Mouse (Mus musculus): ENCODE data around the gene Adam8. TPM values are rescaled to one million over a fixed set of nuclear protein-coding genes. Genes with fewer than 3 reads are reported as not detected.

Gene Adam8
- total RNA-seq (2023): 100 to 1,000 TPM; 883 to 884 TPM

DNA sequence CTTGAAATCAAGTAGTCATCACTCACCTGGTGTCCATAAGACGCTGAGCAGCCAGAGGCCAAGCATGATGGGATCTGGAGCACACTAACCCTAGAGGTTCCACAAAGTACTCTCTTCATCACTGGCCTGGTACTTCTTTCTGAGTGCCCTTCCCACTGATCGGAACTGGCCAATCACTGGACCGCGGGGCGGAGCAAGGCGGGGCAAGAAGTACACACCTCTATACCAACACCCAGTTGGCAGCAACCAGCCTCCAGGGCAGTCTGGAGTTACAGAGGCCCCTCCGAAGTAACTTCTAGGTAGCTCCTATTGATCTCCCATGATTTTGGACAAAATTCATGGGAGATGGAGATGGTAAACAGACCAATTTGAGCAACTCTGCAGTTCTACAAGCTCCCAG is at the start of gene Adam8:
TSS of gene Adam8 (minus strand) at position 157 of the 400 bp plus-strand sequence.

DNA sequence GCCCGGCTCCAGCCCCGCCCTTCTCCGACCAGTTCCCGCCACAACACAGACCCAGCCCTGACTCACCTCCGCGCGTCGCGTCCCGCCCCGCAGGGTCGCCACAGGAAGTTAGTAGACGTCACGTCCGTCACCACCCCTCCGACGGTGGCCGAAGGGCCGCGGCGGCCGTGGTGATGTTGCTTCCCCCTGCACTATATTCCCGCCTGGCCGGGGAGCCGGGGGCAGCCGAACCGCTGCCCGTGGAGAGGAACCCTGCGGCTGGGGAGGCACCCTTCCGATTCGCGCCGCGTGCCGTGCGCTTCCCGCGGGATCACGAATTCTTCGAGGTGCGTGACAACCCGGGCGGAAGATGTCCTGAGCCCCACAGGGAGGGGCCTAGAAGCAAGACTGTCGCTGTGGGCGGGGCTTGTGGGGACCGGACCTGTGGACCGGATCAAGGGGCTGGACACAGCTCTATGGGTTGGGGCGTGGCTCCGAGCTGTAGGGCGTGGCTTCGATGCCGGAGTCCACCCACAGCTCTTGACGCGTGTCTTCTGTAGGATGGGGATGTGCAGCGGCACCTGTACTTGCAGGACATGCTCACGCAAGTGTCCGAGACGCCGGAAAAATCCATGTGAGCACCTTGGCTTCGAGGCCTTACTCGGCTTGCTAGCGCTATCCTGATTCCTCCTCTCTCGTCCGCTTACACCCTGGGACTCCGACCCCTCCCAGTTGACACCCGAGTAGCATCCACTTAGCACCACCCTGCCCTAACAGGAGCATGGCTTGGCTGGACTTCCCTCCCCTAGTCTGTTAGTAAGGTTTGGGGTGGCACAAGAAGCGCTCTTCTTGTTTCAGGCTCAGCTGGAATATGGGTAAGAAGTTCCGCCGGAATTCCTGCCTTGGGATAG is 44.2 kb upstream of the Adam8 start, which contains the start of the genes Zfp511 and Tubgcp2:
TSS of gene Zfp511 (plus strand) at position 111 of the 890 bp plus-strand sequence.
TSS of gene Tubgcp2 (minus strand) at position 389 of the 890 bp plus-strand sequence.

DNA sequence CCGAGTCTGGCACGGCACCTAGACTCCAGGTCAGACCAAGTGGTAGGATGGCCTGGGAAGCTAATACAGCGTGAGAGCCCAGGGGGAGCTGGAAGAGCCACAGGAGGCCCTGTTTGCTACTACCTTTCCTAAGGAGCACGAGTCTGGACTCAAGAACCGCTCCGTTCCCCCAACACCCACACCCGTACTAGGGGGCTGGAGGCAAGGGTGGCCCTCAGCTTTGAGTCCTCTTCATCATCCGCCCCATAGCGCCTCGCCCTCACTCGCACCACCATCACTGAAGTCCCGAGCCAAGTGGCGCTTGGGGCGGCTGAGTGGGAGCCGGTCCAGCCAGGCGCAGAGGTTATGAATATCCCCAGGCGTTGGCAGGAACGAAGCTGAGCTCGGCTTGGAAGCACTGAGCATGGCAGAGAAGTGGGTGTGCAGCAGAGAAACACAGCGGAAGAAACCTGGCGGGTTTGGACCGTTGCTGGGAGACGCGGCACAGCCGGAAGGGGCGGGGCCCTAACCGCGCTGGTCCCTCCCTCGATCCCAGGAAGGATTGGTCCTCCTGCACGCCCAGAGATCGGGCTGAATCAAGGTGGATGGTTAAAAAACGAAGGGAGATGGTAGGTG is 14.0 kb downstream of the Adam8 start, which contains the start of gene 6430531B16Rik:
TSS of gene 6430531B16Rik (minus strand) at position 478 of the 615 bp plus-strand sequence.

DNA sequence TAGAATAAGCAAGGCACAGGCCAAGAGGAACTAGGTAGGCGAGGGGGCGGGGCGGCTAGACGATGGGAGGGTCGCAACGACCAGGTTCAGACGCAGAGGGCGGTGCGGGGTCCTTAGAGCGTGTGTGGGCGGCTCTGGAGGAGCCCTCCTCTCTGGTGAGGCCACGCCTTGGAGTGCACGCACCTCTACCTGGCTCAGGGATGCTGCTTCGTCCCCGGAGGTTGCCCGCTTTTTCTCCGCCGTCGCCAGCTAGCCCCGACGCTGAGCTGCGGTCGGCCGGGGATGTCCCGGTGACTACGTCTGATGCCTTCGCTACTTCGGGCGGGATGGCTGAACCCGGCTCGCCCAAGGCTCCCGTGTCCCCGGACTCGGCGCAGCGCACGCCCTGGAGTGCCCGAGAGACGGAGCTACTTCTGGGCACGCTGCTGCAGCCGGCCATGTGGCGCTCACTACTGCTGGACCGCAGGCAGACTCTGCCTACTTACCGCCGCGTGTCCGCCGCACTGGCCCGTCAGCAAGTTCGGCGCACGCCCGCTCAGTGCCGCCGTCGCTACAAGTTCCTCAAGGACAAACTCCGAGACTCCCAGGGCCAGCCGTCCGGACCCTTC is 48.6 kb downstream of the Adam8 start, which contains the start of gene Utf1:
TSS of gene Utf1 (plus strand) at position 116 of the 608 bp plus-strand sequence.

Other genes starting within 250 kb of the Adam8 start
- gene Adgra1, start 158.4 kb downstream of the Adam8 start, total RNA-seq (2023): not detected
- not detected for gene Kndc1, start 97.9 kb downstream of the Adam8 start, total RNA-seq (2023)
- gene Utf1, start 48.8 kb downstream of the Adam8 start, total RNA-seq (2023): not detected
- gene 6430531B16Rik, start 13.8 kb downstream of the Adam8 start, total RNA-seq (2023): 1 to 10 TPM; 5.6 to 7.0 TPM
- gene Zfp511, start 43.8 kb upstream of the Adam8 start, total RNA-seq (2023): 10 to 100 TPM; 15.7 to 17.0 TPM
- 10 to 100 TPM; 23.3 to 28.3 TPM for gene Tubgcp2, start 44.1 kb upstream of the Adam8 start, total RNA-seq (2023)
- not detected for gene Msx3, start 56.5 kb upstream of the Adam8 start, total RNA-seq (2023)
- not detected for gene Caly, start 90.0 kb upstream of the Adam8 start, total RNA-seq (2023)
- not detected for gene Prap1, start 100.8 kb upstream of the Adam8 start, total RNA-seq (2023)
- gene Fuom, start 109.9 kb upstream of the Adam8 start, total RNA-seq (2023): 1 to 10 TPM; 5.9 to 8.1 TPM
- 10 to 100 TPM in 1 of 2 experiments, 1 to 10 TPM in 1; 7.2 to 13.3 TPM for gene Paox, start 123.2 kb upstream of the Adam8 start, total RNA-seq (2023)
- 10 to 100 TPM; 29.6 to 38.5 TPM for gene Echs1, start 123.9 kb upstream of the Adam8 start, total RNA-seq (2023)
- 1 to 10 TPM; 5.6 to 6.4 TPM for gene Mtg1, start 145.0 kb upstream of the Adam8 start, total RNA-seq (2023)
- not detected for gene Sprn, start 162.3 kb upstream of the Adam8 start, total RNA-seq (2023)
- not detected for gene Olfr522, start 172.2 kb upstream of the Adam8 start, total RNA-seq (2023)
- gene Olfr523, start 180.7 kb upstream of the Adam8 start, total RNA-seq (2023): not detected
- gene Olfr524, start 213.4 kb upstream of the Adam8 start, total RNA-seq (2023): not detected
- gene Cd163l1, start 225.7 kb upstream of the Adam8 start, total RNA-seq (2023): not detected

Measured in neutrophil, adult 59 days (primary cell).